Mouse (Mus musculus): ENCODE results near the gene Get4. TPM values are rescaled to one million over a fixed set of nuclear protein-coding genes. Genes with fewer than 3 reads are reported as not detected.

The Get4 gene
- polyA plus RNA-seq, 1 experiment = 26.8 TPM

DNA sequence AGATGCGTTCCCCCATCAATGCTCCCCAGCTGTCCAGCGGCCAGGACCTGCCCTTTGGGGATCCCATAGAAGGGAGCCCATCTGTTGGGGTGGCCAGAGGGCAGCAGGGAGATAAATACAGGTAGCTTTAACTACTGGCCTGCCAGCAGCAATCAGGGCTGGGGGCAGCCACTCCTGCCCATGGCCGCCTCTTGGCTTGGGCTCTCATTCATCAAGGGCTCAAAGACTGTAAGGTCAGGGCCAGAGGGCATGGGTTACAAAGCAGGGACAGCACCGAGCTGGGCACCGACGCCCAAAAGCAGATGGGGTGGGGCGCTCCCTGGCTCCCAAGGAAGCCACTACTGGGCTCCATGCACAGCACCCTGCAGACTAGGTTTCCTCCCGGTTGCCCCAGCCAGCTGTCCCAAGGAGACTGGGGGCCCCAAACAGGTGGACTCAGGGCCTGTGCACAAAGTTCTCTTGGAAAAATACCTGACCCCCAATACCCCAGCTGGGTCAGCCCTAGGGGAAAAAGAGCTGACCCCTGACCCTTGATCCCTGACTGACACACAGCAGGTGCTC, 19.9 kb downstream of the Get4 start:
- TF ChIP-seq CTCF (IDR thresholded peaks at IDR 0.05; ENCODE audit: low read depth, low read length) (no peak), POLR2A (IDR thresholded peaks at IDR 0.05; ENCODE audit: borderline replicate concordance, low read depth, low read length) (no peak)
- H3K4me3 ChIP-seq (ENCODE audit: insufficient read depth, low read length) = no peak overlapping the region
- H3K27ac ChIP-seq (ENCODE audit: insufficient read depth, low read depth, low read length) = no peak overlapping the region
- H3K4me1 ChIP-seq (ENCODE audit: control insufficient read depth, insufficient read depth, low read length) = no peaks in the 10 kb centered on the region

GRCm38 (mm10) chr5:139277287-139277686, 25.2 kb downstream of the Get4 start:
- Histone ChIP-seq H3K27ac (ENCODE audit: insufficient read depth, low read depth, low read length) (no peak overlapping the region), H3K4me1 (ENCODE audit: control insufficient read depth, insufficient read depth, low read length) (no peaks in the 10 kb centered on the region)
- TF ChIP-seq CTCF (IDR thresholded peaks at IDR 0.05; ENCODE audit: low read depth, low read length) = no peak
- TF ChIP-seq POLR2A (IDR thresholded peaks at IDR 0.05; ENCODE audit: borderline replicate concordance, low read depth, low read length) = no peak

GRCm38 (mm10) chr5:139281373-139282112, 29.4 kb downstream of the Get4 start:
- H3K4me1 ChIP-seq (ENCODE audit: control insufficient read depth, insufficient read depth, low read length) = peaks cover 27% of the 10 kb centered on the region
- H3K4me3 ChIP-seq (ENCODE audit: insufficient read depth, low read length) = no peak overlapping the region
- TF ChIP-seq POLR2A (IDR thresholded peaks at IDR 0.05; ENCODE audit: borderline replicate concordance, low read depth, low read length) (no peak), CTCF (IDR thresholded peaks at IDR 0.05; ENCODE audit: low read depth, low read length) (no peak)
- H3K27ac ChIP-seq (ENCODE audit: insufficient read depth, low read depth, low read length) = no peak overlapping the region

More at GRCm38 (mm10) chr5:139277287-139277686, 25.2 kb downstream of the Get4 start:
- no peak overlapping the region for H3K4me3 ChIP-seq (ENCODE audit: insufficient read depth, low read length)

GRCm38 (mm10) chr5:139282191-139282590, 30.1 kb downstream of the Get4 start:
- Histone ChIP-seq H3K4me3 (ENCODE audit: insufficient read depth, low read length) (no peak overlapping the region), H3K4me1 (ENCODE audit: control insufficient read depth, insufficient read depth, low read length) (peaks cover 32% of the 10 kb centered on the region), H3K27ac (ENCODE audit: insufficient read depth, low read depth, low read length) (no peak overlapping the region)
- no peak for TF ChIP-seq POLR2A (IDR thresholded peaks at IDR 0.05; ENCODE audit: borderline replicate concordance, low read depth, low read length)
- peak; percentile 92 for TF ChIP-seq CTCF (IDR thresholded peaks at IDR 0.05; ENCODE audit: low read depth, low read length)

DNA sequence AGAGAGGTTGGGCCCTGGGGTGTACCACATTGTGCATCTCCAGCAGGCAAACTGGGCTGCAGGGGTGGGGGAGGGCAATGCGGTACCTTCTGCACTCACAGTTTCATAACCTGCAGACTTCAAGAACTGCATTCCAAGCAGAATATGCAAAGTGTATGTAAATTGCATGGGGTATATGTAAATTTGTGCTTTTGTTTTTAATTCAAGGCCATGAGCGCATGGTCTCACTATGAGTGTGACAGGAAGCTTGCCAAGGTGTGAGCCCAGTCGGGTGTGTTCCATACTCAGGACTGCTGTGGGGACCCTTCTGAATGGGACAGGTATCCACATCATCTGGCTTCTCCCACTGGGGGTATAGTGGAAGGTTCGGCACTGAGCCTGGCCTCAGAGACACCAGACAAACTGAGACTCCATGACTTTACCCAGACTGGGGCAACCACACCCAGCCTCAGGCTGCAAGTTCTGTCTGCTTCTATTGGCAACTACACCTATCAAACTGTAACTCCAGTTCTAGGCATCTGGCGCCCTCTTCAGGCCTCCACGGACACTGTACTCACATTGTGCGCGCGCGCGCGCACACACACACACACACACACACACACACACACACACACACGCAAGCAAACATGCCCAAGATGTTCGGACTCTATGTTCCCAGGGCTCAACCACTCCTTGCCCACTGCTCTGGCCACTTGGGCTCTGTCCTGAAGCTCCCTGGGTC, 31.5 kb downstream of the Get4 start:
- H3K4me1 ChIP-seq (ENCODE audit: control insufficient read depth, insufficient read depth, low read length) = peaks cover 43% of the 10 kb centered on the region
- H3K27ac ChIP-seq (ENCODE audit: insufficient read depth, low read depth, low read length) = no peak overlapping the region
- TF ChIP-seq CTCF (IDR thresholded peaks at IDR 0.05; ENCODE audit: low read depth, low read length) = no peak
- no peak for TF ChIP-seq POLR2A (IDR thresholded peaks at IDR 0.05; ENCODE audit: borderline replicate concordance, low read depth, low read length)
- H3K4me3 ChIP-seq (ENCODE audit: insufficient read depth, low read length) = no peak overlapping the region

DNA sequence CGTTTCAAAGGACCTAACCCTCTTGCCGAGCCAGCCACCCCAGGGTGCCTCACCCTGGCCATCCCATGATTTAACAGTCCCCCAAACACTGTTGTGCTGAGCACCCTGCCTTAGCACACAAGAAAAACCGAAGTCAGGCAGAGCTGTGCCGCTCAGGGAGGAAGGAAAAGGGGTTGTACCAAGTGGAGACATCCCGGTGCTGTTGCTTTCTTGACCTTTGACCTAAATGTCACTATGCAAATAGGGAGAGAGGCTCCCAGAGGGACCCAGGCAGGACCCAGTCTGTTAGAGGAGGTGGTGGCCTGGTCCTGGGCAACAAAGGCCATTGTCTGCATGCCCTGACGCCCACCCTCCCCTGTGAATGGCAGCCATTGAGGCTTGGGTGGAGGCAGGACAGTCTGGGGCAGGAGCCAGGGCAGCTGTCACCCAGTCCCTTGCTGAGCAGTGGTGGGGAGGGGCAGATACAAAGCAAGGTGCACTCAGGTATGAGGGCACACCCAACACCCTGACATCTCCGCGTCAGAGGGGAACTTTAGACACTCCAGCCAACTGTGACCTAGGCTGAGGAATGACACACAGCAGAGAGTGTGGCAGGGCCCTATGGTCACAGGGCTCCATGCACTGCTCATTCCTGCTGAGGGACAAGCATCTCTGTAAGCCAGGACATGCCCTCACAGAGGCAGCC, 33.4 kb downstream of the Get4 start:
- H3K4me1 ChIP-seq (ENCODE audit: control insufficient read depth, insufficient read depth, low read length) = peaks cover 52% of the 10 kb centered on the region
- H3K4me3 ChIP-seq (ENCODE audit: insufficient read depth, low read length) = no peak overlapping the region
- H3K27ac ChIP-seq (ENCODE audit: insufficient read depth, low read depth, low read length) = peak overlapping the region; percentile 97
- no peak for TF ChIP-seq POLR2A (IDR thresholded peaks at IDR 0.05; ENCODE audit: borderline replicate concordance, low read depth, low read length)
- TF ChIP-seq CTCF (IDR thresholded peaks at IDR 0.05; ENCODE audit: low read depth, low read length) = no peak

GRCm38 (mm10) chr5:139286142-139286941, 34.2 kb downstream of the Get4 start:
- TF ChIP-seq POLR2A (IDR thresholded peaks at IDR 0.05; ENCODE audit: borderline replicate concordance, low read depth, low read length) (no peak), CTCF (IDR thresholded peaks at IDR 0.05; ENCODE audit: low read depth, low read length) (no peak)
- Histone ChIP-seq H3K4me1 (ENCODE audit: control insufficient read depth, insufficient read depth, low read length) (peaks cover 57% of the 10 kb centered on the region), H3K4me3 (ENCODE audit: insufficient read depth, low read length) (peak overlapping the region; percentile 15), H3K27ac (ENCODE audit: insufficient read depth, low read depth, low read length) (peak overlapping the region; percentile 97)

GRCm38 (mm10) chr5:139287099-139287498, 35.0 kb downstream of the Get4 start:
- Histone ChIP-seq H3K4me3 (ENCODE audit: insufficient read depth, low read length) (peak overlapping the region; percentile 15), H3K27ac (ENCODE audit: insufficient read depth, low read depth, low read length) (peak overlapping the region; percentile 97), H3K4me1 (ENCODE audit: control insufficient read depth, insufficient read depth, low read length) (peaks cover 57% of the 10 kb centered on the region)
- TF ChIP-seq CTCF (IDR thresholded peaks at IDR 0.05; ENCODE audit: low read depth, low read length) = no peak
- TF ChIP-seq POLR2A (IDR thresholded peaks at IDR 0.05; ENCODE audit: borderline replicate concordance, low read depth, low read length) = no peak

DNA sequence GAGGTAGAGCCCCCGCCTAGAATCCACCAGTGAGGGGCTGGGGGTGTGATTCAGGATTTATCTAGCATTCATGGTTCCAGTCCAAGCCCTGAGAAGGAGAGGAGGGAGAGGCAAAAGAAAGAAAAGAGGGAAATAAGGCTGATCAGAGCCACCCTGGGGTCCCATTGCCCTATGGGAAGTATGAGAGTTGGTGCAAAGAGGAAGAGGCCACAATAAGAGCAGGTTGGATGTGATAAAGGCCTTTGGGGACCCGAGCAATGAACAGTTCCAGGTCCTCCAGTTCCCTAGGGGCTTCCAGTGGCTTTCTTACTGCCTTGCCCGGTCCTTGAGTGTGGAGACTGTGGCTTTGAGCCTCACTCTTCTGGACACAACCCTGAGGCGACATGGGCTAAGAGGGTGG, 35.7 kb downstream of the Get4 start:
- peaks cover 55% of the 10 kb centered on the region for H3K4me1 ChIP-seq (ENCODE audit: control insufficient read depth, insufficient read depth, low read length)
- no peak overlapping the region for H3K4me3 ChIP-seq (ENCODE audit: insufficient read depth, low read length)
- peak overlapping the region; percentile 97 for H3K27ac ChIP-seq (ENCODE audit: insufficient read depth, low read depth, low read length)
- no peak for TF ChIP-seq POLR2A (IDR thresholded peaks at IDR 0.05; ENCODE audit: borderline replicate concordance, low read depth, low read length)
- TF ChIP-seq CTCF (IDR thresholded peaks at IDR 0.05; ENCODE audit: low read depth, low read length) = no peak
